Mouse (Mus musculus) liver, adult (tissue): ENCODE measurements around the gene Lysmd1.
A peak's percentile ranks its signal among the peaks of the same experiment; 100 is the strongest.

Source experiments
- GATA4 ChIP-seq: IDR thresholded peaks from 2 replicates; pipeline ENCODE4 v1.6.1; 2014; ENCODE audit warnings: mild to moderate bottlenecking, low read length; ENCODE audit not compliant: insufficient replicate concordance

The Lysmd1 gene

DNA sequence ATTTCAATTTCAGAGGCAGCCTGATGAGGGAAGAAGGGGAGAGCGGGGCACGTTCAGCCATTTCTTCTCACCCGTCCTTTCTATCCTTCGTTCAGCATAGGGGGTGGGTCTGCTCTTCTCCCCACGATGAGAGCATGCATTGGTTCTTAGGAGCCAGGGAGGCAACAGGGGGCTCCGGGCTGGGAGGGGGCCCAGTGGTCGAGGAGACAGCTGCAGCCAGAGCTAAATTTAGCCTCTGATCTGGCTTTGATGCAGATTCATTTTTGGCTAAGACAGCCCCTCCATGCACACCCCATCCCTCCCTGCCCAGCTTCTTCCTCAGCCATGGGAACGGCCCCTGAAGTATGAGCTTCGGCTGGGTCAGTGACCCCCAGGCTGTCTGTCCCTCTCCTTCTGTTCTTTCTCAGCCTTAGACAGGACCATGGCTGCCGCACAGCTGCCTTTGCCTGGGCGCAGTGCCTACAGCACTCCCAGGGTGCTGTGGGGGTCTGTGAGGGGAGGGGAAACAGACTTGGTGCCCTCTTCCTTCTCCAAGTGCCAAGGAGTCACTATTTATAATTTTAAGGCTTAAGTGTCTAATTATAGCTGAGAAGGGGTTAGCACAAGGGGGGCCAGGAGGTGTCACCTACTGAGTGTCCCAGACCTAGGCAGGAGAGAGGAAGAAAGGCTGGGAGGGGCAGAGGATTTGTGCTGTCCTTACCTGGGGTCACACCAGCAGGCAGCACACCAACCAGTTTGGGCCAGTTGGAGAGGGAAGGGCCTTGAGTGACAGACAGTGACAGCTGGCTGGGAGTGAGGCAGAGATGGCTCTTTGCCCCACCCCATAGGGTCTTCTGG, 29.7 kb downstream of the Lysmd1 start:
- TF ChIP-seq GATA4 = no peak

DNA sequence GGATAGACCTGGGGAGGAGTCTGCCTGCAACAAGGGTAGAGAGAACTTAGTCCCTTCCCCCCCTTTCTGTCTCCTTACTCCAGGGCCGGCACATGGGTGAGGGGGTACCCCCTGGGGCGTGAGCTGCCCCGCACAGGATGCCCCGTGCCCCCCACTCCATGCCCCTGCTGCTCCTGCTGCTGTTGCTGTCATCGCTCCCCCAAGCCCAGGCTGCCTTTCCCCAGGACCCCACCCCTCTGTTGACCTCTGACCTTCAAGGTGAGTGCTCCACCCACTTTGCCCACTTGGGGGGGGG, 30.3 kb downstream of the Lysmd1 start:
- no peak for TF ChIP-seq GATA4

DNA sequence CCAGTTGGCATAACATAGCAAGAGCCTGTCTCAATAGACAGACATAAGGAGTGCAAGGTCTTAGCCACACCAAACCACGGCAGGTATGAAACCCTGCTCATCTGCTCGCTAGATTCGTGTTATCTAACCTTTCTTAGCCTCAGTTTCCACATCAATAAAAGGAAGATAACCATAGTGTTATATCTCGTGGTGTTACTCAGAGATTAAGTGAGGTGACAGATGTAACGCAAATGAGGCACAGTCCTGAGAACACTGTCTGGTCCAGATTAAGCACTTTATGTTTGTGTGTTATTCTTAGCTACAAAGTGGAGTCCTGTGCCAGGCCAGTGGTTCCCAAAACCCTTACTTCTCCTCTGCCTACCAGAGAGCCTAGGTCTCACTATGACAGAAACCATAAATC, 31.0 kb downstream of the Lysmd1 start:
- no peak for TF ChIP-seq GATA4

DNA sequence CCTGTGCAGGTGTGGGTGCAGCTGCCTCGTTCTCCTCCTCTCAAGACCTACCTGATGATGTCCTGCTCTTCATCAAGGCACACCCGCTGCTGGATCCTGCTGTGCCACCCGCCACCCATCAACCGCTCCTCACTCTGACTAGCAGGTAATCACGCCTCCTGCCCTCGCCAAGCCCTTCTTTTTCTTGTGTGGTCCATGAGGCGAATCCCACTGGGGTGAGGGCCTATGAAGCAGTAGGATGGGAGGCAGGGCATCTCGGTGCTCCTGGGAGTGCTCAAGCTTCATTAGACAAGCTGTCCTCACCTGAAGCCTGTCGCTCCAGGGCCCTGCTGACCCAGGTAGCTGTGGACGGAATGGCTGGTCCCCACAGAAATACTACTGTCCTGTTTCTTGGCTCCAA, 36.1 kb downstream of the Lysmd1 start:
- TF ChIP-seq GATA4 = no peak

DNA sequence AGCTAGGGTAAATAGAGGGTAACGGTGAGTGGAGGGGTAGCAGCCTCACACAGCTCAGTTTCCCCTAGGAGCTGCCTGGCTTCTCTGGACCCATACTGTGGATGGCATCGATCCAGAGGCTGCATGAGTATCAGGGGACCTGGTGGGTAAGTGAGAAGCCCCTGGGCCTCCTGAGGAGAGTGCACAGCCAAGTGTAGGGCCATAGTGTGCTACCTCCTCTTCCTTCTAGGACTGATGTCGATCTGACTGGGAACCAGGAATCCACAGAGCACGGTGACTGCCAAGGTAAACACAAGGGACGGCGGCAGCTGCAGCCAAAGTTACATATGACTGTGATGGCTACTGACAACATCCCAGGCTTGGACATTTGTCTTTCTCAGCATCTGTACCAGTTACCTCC, 37.2 kb downstream of the Lysmd1 start:
- no peak for TF ChIP-seq GATA4

DNA sequence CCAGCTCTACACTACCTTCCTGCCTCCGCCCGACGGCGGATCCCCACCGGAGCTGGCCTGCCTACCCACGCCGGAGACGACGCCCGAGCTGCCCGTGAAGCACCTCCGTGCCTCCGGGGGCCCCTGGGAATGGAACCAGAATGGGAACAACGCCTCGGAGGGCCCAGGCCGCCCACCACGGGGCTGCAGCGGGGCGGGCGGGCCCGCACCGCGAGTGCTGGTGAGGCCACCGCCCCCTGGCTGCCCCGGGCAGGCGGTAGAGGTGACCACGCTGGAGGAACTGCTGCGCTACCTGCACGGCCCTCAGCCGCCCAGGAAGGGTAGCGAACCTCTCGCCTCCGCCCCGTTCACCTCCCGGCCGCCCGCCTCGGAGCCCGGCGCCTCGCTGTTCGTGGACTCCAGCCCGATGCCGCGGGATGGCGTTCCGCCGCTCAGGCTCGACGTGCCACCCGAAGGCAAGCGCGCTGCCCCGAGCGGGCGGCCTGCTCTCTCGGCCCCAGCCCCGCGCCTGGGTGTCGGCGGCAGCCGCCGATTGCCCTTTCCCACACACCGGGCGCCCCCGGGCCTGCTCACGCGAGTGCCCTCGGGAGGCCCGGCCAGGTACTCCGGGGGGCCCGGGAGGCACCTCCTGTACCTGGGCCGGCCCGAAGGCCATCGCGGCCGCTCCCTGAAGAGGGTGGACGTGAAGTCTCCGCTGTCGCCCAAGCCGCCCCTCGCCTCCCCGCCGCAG, 38.8 kb downstream of the Lysmd1 start:
- TF ChIP-seq GATA4 = no peak

DNA sequence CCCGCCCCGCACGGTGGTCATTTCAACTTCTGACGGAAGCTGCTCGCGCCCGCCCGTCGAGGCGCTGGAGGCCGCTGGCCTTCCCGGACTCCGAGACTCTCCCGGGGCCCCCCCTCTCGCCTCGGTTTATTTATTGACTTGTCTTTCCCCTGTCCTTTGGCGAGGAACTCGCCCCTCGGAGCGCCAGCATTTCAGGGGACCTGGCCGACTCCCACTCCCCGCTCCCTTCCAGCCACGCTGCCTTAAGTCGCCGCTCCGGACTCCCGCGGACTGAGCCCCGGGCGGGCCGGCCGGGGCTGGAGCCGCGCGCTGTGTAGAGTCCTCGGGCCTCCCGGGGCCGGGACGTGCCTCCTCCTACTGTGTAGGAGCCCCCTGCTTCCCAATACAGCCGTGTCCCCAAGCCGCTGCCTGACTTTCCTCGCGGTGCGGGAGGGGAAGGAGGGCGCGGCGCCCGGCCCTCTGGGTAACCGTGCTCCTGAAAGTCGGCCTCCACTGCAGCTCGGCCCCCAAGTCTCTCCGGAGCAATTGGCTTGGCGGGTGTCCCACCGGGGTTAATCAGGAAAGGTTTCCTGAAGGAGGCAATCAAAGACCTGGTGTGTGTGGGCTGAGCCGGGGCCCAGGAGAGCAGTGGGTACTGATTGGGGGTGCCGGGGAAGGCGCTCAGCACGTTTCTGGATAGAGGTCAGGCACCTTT, 39.5 kb downstream of the Lysmd1 start:
- no peak for TF ChIP-seq GATA4

DNA sequence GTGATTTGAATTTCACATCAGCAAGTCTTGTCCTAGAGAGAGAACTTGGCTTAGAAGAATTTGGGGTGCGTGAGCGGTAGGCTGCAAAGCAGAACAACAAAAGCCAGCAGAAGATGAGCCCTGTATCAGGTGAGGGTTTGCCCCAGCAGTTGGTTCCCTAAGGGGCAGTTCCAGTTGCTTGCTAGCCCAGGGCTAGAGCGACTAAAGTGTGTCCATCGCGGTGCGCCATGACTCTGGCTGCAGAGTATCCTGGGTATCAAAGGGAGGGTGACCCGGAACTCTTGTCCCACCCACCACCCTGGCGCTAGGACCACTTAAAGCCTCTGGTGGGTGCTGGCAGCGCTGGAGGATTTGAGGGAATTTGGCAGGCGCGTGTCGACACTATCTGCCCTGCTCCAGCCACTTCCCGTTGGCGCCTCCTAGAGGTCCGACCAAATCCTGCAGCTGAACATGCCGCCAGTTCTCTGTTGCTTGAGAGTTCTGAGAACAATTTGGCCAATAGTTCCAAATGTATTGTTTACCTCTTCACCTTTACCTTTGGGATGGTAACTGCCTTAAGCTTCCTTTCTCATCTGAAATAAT, 40.2 kb downstream of the Lysmd1 start:
- TF ChIP-seq GATA4 = peak; percentile 63; the same call in 1 of the 2 replicates

DNA sequence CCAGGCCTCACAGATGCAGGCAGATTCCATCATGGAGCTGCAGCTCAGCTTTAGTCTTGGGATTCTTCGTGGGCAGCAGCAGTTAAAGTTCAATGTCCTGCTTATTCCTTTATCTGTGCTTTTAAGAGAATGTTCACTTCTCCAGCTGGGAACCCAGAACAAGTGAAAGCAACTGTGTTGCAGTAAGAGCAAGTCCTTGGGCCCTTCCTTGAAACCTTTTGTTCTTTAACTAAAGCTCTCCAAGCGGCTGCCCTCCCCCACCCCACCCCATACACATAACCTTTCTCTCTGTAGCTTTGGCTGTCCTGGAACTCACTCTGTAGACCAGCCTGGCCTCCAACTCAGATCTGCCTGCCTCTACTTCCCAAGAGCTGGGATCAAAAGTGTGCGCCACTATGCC, 42.6 kb downstream of the Lysmd1 start:
- no peak for TF ChIP-seq GATA4

DNA sequence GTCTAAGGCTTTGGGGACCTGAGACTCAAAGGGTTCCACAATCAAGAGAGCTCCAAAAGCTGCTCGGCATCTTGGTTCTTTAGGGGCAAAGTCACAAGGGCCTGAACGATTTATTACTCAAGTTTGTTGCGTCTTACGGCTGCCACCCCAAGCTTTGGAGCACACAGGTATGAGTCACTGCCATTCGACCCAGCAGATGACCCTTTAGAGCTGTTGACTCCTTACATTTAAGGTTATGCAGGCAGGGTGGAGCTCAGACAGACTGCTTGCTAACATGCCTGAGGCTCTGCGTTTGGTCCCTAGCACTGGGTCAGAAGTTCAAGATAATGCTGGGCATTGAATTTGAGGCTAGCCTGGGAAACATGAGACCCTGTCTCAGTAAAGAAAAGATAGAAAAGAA, 43.7 kb downstream of the Lysmd1 start:
- no peak for TF ChIP-seq GATA4

DNA sequence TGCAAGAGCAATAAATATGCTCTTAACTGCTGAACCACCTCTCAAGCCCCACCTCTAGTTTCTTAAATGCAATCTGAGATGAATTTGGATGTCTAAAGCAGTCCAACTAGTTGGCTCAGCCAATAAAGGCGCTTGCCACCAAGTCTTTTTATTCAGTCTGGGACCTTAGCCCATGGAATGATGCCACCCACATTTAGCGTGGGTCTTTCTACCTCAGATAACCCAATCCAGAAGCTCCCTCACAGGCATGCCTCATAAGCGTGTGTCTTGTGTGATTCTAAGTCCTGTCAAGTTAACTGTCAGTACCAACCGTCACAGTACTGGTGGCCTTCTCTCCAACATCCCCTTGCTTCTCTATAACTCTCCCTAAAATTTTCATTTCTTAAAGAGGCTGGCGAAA, 45.1 kb downstream of the Lysmd1 start:
- no peak for TF ChIP-seq GATA4

DNA sequence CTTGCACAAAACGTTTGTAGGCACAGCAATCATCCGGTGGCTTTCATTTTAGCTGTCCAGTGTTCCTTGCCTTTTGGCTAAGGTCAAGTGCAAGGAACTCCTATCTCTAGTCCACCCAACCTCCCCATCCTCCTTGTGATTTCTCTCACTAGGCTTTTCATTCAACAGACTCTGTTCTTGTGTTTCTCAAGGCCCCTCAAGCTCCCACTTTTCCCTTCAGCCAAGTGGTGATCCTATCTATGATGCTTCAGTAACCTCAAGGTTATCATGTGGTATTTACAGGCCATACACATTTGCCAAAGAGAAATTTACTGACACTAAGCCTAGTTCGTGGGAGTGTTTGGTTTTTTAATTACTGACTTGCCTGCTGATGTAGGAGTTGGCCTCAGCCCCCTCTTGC, 46.0 kb downstream of the Lysmd1 start:
- no peak for TF ChIP-seq GATA4

DNA sequence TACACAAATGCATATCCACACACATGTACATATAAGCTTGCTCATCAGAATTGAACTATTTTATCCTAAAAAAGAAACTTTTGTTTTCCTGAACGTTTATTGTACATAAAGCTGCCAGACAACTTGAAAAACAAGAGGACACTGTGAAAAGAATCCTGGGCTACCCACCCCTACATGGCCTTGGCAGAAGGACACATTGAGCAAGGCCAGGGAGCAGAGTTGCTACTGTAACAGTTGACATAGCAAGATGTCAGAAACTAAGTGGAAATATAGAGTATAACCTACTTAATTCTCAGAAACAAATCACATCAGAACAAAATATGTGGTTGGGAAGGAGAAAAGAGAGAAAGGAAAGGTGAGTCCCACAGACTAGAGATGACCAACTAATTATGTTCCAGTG, 48.0 kb downstream of the Lysmd1 start:
- no peak for TF ChIP-seq GATA4

DNA sequence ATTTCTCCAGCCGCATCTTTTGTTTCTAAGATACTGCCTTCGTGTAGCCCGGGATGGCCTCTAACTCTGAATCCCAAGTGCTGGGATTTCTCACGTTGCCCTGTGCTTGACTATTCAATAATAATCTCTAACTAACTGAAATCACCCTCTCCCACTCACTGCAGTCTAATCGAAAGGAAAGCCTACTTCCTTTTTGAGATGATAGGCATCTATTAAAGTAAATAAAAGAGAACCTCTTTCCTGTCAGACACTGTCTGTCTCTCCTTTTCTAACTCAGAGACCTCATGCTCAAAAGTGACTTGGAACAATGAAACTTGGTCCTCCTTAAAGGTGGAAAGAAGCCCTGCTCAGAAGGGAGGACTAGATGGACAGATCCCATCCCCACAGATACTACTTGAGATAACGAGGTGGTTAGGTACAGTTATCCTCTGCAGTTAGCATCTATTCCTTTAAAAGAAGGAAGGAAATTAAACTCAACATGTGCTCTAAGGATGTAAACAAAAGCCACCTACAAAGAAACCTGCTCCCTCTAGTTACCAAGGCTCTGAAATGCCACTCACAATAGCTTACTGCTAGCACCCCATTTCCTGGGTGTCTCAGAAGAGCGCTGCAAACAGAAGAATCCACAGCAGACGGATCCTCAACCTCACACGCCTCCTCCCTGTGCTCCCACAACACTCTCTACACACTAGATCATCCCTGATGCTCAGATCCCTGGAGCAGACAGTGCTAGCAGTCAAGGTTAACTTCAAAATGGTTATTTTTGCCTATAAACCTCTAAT, 51.1 kb downstream of the Lysmd1 start:
- TF ChIP-seq GATA4 = no peak

DNA sequence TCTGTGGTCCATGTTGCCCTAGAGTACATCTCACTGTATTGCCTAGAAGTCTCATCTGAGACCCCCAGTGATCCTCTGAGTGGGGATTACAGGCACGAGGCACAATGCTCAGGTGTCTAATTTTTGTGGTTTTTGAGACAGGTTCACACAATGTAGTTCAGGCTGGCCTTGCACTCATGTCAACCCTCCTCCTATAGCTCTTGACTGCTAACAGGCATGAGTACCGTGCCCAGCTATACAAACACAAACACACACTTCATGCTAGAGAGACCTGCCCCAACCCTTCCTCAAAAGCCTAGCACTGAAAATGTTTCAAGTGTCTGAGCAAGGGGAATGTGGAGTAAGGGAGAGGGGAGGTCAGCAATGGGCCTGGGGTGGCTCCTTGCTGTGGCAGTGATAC, 52.2 kb downstream of the Lysmd1 start:
- no peak for TF ChIP-seq GATA4
